Mouse (Mus musculus) kidney, adult 10 weeks (tissue): ENCODE data around the gene Serpinb8. TPM values are rescaled to one million over a fixed set of nuclear protein-coding genes. Genes with fewer than 3 reads are reported as not detected.

ENCODE experiments used
- polyA plus RNA-seq: library from polyadenylated mRNA; stranded (reverse); fragments of 350-450 nt; fragmentation: Illumina TruSeq; extraction: RNeasy Lipid Tissue Mini Kit (QIAGEN cat#74804); gene quantifications from one replicate; pipeline ENCODE4 v1.2.3, GENCODE M21; 2014; ENCODE audit warnings: low read depth, low replicate concordance

Gene Serpinb8
- polyA plus RNA-seq, result 19.4 TPM

DNA sequence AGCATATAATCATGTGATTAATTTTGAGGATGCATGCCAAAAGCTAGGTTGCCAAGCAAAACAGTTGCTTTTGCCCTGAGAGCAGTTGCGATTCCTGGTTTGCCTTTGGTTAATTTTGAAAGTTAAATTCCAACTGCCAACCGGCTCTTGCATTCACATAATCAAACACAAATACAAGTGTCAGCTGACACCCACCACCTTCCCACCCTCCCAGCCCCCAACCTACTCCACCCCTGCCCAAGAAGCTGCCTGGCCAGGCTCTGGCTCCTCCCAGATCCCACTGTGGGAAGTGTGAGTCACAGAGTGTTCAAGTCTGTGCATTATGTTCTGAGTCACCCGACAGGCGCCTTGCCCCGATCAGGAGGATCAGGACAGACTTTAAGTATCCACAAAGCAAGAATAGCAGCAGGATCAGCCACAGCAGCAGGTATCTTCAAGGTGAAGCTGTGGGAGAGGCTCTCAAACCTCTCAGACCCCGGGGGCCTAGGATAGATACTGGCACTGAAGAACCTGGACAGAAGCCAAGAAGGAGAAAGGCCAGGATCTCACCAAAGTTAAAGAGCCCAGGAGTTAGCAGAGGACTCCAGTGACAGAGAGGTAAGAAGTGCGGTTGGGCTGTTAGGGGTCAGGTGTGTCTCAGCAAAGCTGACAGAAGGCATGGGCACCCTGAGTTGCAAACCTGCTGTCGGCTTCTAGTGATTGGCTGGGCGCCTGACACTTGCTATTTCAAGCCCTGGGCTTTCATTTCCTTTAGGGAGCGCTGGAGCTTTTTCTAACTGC is at the start of gene Serpinb8:
Gene Serpinb8, plus strand, starts transcription at position 316 of the 780 bp plus-strand sequence.

Other genes starting within 250 kb of the Serpinb8 start
- not detected for gene Serpinb11, start 228.8 kb upstream of the Serpinb8 start, polyA plus RNA-seq
- not detected for gene Serpinb7, start 190.4 kb upstream of the Serpinb8 start, polyA plus RNA-seq
- not detected for gene Serpinb2, start 78.6 kb upstream of the Serpinb8 start, polyA plus RNA-seq